Mouse (Mus musculus) lung, postnatal 0 days (tissue): ENCODE measurements around the gene Ankzf1. TPM values are rescaled to one million over a fixed set of nuclear protein-coding genes. Genes with fewer than 3 reads are reported as not detected.

ENCODE experiments used
- ATAC-seq: fragments of 200-750 bp; cut with Nextera tagmentation; 2 replicates; pipeline ENCODE4 v1.8.0; 2017; ENCODE audit warnings: moderate library complexity
- DNase-seq: peaks from one replicate; pipeline ENCODE4 v3.0.0-alpha.2; 2016; ENCODE audit warnings: low spot score
- H3K27ac ChIP-seq: fragments of 300-500 bp; sonication (generic); 2 replicates; pipeline ENCODE4 v1.5.1; 2014; ENCODE audit warnings: antibody characterized with exemption, mild to moderate bottlenecking, low read length, mixed read lengths
- H3K27me3 ChIP-seq: fragments of 300-500 bp; sonication (generic); replicated peaks from 2 replicates; pipeline ENCODE4 v1.6.1; 2014; ENCODE audit warnings: low read length, mixed read lengths; ENCODE audit not compliant: insufficient read depth
- H3K36me3 ChIP-seq: fragments of 300-500 bp; sonication (generic); 2 replicates; pipeline ENCODE4 v1.6.1; 2014; ENCODE audit warnings: low read length, mixed read lengths; ENCODE audit not compliant: insufficient read depth
- H3K4me1 ChIP-seq: fragments of 300-500 bp; sonication (generic); 2 replicates; pipeline ENCODE4 v1.6.1; 2014; ENCODE audit warnings: antibody characterized with exemption, low read depth, low read length, mixed read lengths; ENCODE audit not compliant: insufficient read depth
- H3K4me2 ChIP-seq: fragments of 300-500 bp; sonication (generic); replicated peaks from 2 replicates; pipeline ENCODE4 v1.6.1; 2014; ENCODE audit warnings: low read depth, mild to moderate bottlenecking, low read length, moderate library complexity, mixed read lengths
- H3K4me3 ChIP-seq: fragments of 300-500 bp; sonication (generic); 2 replicates; pipeline ENCODE4 v1.5.1; 2014; ENCODE audit warnings: low read depth, low read length
- H3K9ac ChIP-seq: fragments of 300-500 bp; sonication (generic); replicated peaks from 2 replicates; pipeline ENCODE4 v1.6.1; 2014; ENCODE audit warnings: low read depth, mild to moderate bottlenecking
- H3K9me3 ChIP-seq: fragments of 300-500 bp; sonication (generic); 2 replicates; pipeline ENCODE4 v1.6.1; 2016; ENCODE audit warnings: low read length, mixed read lengths
- CTCF ChIP-seq: IDR thresholded peaks from 2 replicates; pipeline ENCODE4 v1.5.1; 2016; ENCODE audit warnings: antibody characterized with exemption, mild to moderate bottlenecking
- EP300 ChIP-seq: IDR thresholded peaks from 2 replicates; pipeline ENCODE4 v1.6.1; 2016; ENCODE audit warnings: antibody characterized with exemption, mild to moderate bottlenecking, control low read depth
- WGBS: fragments of 180-500 bp; shearing (Covaris S2); extraction: QIAGEN DNeasy Blood & Tissue Kit; methylation state at CpG from one replicate; pipeline ENCODE4 v1.1.7; 2014; 5-methylcytosine and 5-hydroxymethylcytosine counted together
- polyA plus RNA-seq: library from polyadenylated mRNA; unstranded; fragments of >200 nt; fragmentation: Nextera tagmentation; extraction: Ambion mirVana; gene quantifications from 2 replicates; pipeline ENCODE4 v1.2.1, GENCODE M21; 2015

Ankzf1 gene
- polyA plus RNA-seq, 1 experiment from 2014 or later, result 17.2 TPM

- ATAC-seq (no peak), DNase-seq (peak; percentile 17)
These were observed 4.8 kb upstream of the Ankzf1 start for GRCm38 (mm10) chr1:75187126-75187525.

GRCm38 (mm10) chr1:75187914-75188483 is 4.0 kb upstream of the Ankzf1 start:
- WGBS, result 79% methylated on average over 2 of the region's 2 CpGs
- Histone ChIP-seq H3K4me2 (no peak overlapping the region), H3K4me1 (peaks cover 10% of the 10 kb centered on the region; the same call in 1 of the 2 replicates), H3K4me3 (no peak overlapping the region), H3K9ac (no peak overlapping the region), H3K27me3 (no peaks in the 10 kb centered on the region), H3K27ac (no peak overlapping the region), H3K9me3 (no peaks in the 10 kb centered on the region), H3K36me3 (peaks cover 28% of the 10 kb centered on the region)
- ATAC-seq (no peak), DNase-seq (peak; percentile 16)
- TF ChIP-seq EP300 (no peak), CTCF (no peak)

More at GRCm38 (mm10) chr1:75187126-75187525, 4.8 kb upstream of the Ankzf1 start:
- Histone ChIP-seq H3K9ac (no peak overlapping the region), H3K9me3 (no peaks in the 10 kb centered on the region), H3K4me3 (no peak overlapping the region), H3K36me3 (peaks cover 32% of the 10 kb centered on the region), H3K27ac (no peak overlapping the region), H3K27me3 (no peaks in the 10 kb centered on the region), H3K4me1 (peaks cover 10% of the 10 kb centered on the region; the same call in 1 of the 2 replicates), H3K4me2 (no peak overlapping the region)
- no peak for TF ChIP-seq CTCF
- no peak for TF ChIP-seq EP300

- 26% methylated on average over 2 of the region's 2 CpGs for WGBS
- ATAC-seq, result no peak
These were observed 1.4 kb upstream of the Ankzf1 start for GRCm38 (mm10) chr1:75190577-75190976.

GRCm38 (mm10) chr1:75191258-75191621 is 711 bp upstream of the Ankzf1 start:
- peaks cover 7% of the 10 kb centered on the region; the same call in 1 of the 2 replicates for H3K36me3 ChIP-seq
- no peak for TF ChIP-seq CTCF
- TF ChIP-seq EP300, result no peak
- peak overlapping the region; percentile 67 for H3K4me2 ChIP-seq
- DNase-seq, result no peak
- H3K4me3 ChIP-seq, result peak overlapping the region; percentile 88
- H3K9ac ChIP-seq, result peak overlapping the region; percentile 96
- H3K27me3 ChIP-seq, result no peaks in the 10 kb centered on the region
- H3K9me3 ChIP-seq, result no peaks in the 10 kb centered on the region
- ATAC-seq, result no peak; the same call in 1 of the 2 replicates
- WGBS, result 41% methylated on average over 5 of the region's 5 CpGs
- H3K4me1 ChIP-seq, result peaks cover 10% of the 10 kb centered on the region; the same call in 1 of the 2 replicates
- H3K27ac ChIP-seq, result peak overlapping the region; percentile 94

More at GRCm38 (mm10) chr1:75190577-75190976, 1.4 kb upstream of the Ankzf1 start:
- TF ChIP-seq CTCF (no peak), EP300 (no peak)
- peak overlapping the region; percentile 96; the same call in 1 of the 2 replicates for H3K9ac ChIP-seq
- no peaks in the 10 kb centered on the region for H3K27me3 ChIP-seq
- DNase-seq, result no peak
- no peak overlapping the region for H3K4me3 ChIP-seq
- H3K4me2 ChIP-seq, result peak overlapping the region; percentile 67; the same call in 1 of the 2 replicates
- H3K4me1 ChIP-seq, result peaks cover 10% of the 10 kb centered on the region; the same call in 1 of the 2 replicates
- no peak overlapping the region; the same call in 1 of the 2 replicates for H3K27ac ChIP-seq
- peaks cover 7% of the 10 kb centered on the region for H3K36me3 ChIP-seq
- H3K9me3 ChIP-seq, result no peaks in the 10 kb centered on the region

GRCm38 (mm10) chr1:75192452-75192851 is 501 bp downstream of the Ankzf1 start:
- Histone ChIP-seq H3K27ac (peak overlapping the region; percentile 94), H3K4me2 (peak overlapping the region; percentile 67), H3K27me3 (no peaks in the 10 kb centered on the region), H3K9me3 (no peaks in the 10 kb centered on the region), H3K4me1 (peaks cover 10% of the 10 kb centered on the region; the same call in 1 of the 2 replicates), H3K9ac (peak overlapping the region; percentile 96), H3K4me3 (peak overlapping the region; percentile 88), H3K36me3 (peaks cover 18% of the 10 kb centered on the region; the same call in 1 of the 2 replicates)
- DNase-seq (peak; percentile 79), ATAC-seq (peak; percentile 62)
- TF ChIP-seq EP300, result no peak
- TF ChIP-seq CTCF, result no peak
- 0% methylated on average over 19 of the region's 19 CpGs for WGBS

- ATAC-seq, result no peak
- no peak overlapping the region for H3K4me2 ChIP-seq
- H3K36me3 ChIP-seq, result peaks cover 34% of the 10 kb centered on the region
- 85% methylated on average over 1 of the region's 1 CpGs for WGBS
- H3K9me3 ChIP-seq, result no peaks in the 10 kb centered on the region
- TF ChIP-seq CTCF (no peak), EP300 (no peak)
- H3K4me1 ChIP-seq, result no peaks in the 10 kb centered on the region
- no peak overlapping the region for H3K9ac ChIP-seq
- H3K27me3 ChIP-seq, result no peaks in the 10 kb centered on the region
- no peak overlapping the region for H3K4me3 ChIP-seq
- DNase-seq, result no peak
- H3K27ac ChIP-seq, result no peak overlapping the region
These were observed 9.3 kb downstream of the Ankzf1 start for GRCm38 (mm10) chr1:75201236-75201635.
